Mouse (Mus musculus) gastrocnemius, adult 2 months (tissue): ENCODE results near the gene Plk3. TPM values are rescaled to one million over a fixed set of nuclear protein-coding genes. Genes with fewer than 3 reads are reported as not detected.
A peak's percentile ranks its signal among the peaks of the same experiment; 100 is the strongest.

Source experiments
- DNase-seq: peaks from one replicate; pipeline ENCODE4 v3.0.0; 2022
- H3K27ac ChIP-seq: fragments of 200-600 bp; 2 replicates; pipeline ENCODE4 v1.8.1; 2022; ENCODE audit warnings: mild to moderate bottlenecking
- H3K4me3 ChIP-seq: fragments of 200-600 bp; 2 replicates; pipeline ENCODE4 v1.8.1; 2022; ENCODE audit warnings: mild to moderate bottlenecking, moderate library complexity
- CTCF ChIP-seq: fragments of 200-600 bp; IDR thresholded peaks from 2 replicates; pipeline ENCODE4 v1.8.1; 2022; ENCODE audit warnings: antibody characterized with exemption, mild to moderate bottlenecking, moderate library complexity
- intact Hi-C: fragments of 180-260 bp; cut with DNase I; formaldehyde crosslinking; loops from one replicate; pipeline ENCODE4 v1.15.1; 2025
- total RNA-seq, 2 experiments: library from RNA; stranded (reverse); gene quantifications; 2 replicates each; pipeline ENCODE4 v1.2.3; 2021

The Plk3 gene
- total RNA-seq, 2 experiments from 2014 or later, result 0.73 to 0.74 TPM

- no peak for TF ChIP-seq CTCF
- no peak overlapping the region for H3K27ac ChIP-seq
- H3K4me3 ChIP-seq, result no peak overlapping the region
- intact Hi-C loops, result loop anchor here (5.0 to 10.0 kb wide), 2 partner anchors 68 to 435 kb away; no protein-coding TSS in a partner anchor
- DNase-seq, result no peak
Measured at GRCm38 (mm10) chr4:117149291-117150211, 15.8 kb upstream of the Plk3 start.

- no peak for TF ChIP-seq CTCF
- no peak overlapping the region for H3K27ac ChIP-seq
- intact Hi-C loops, result loop anchor here (5.0 to 10.0 kb wide), 2 partner anchors 68 to 434 kb away; no protein-coding TSS in a partner anchor
- DNase-seq, result no peak
- H3K4me3 ChIP-seq, result no peak overlapping the region
Measured at GRCm38 (mm10) chr4:117148815-117149214, 15.1 kb upstream of the Plk3 start.

GRCm38 (mm10) chr4:117148047-117148713 is 14.4 kb upstream of the Plk3 start:
- intact Hi-C loops, result loop anchor here (5.0 to 10.0 kb wide), 2 partner anchors 69 to 433 kb away; no protein-coding TSS in a partner anchor
- H3K4me3 ChIP-seq, result no peak overlapping the region
- TF ChIP-seq CTCF, result no peak
- no peak overlapping the region for H3K27ac ChIP-seq
- DNase-seq, result no peak

GRCm38 (mm10) chr4:117146176-117146575 is 12.4 kb upstream of the Plk3 start:
- no peak; the same call in 1 of the 2 replicates for TF ChIP-seq CTCF
- H3K27ac ChIP-seq, result no peak overlapping the region
- DNase-seq, result peak; percentile 92
- intact Hi-C loops, result loop anchor here (5.0 to 10.0 kb wide), 2 partner anchors 71 to 431 kb away; no protein-coding TSS in a partner anchor
- H3K4me3 ChIP-seq, result no peak overlapping the region

- no peak overlapping the region for H3K27ac ChIP-seq
- no peak for DNase-seq
- TF ChIP-seq CTCF, result no peak
- no peak overlapping the region for H3K4me3 ChIP-seq
- intact Hi-C loops, result loop anchor here (5.0 to 10.0 kb wide), 2 partner anchors 72 to 430 kb away; no protein-coding TSS in a partner anchor
Measured at GRCm38 (mm10) chr4:117145248-117145647, 11.5 kb upstream of the Plk3 start.

GRCm38 (mm10) chr4:117143023-117143422 is 9.3 kb upstream of the Plk3 start:
- DNase-seq, result no peak
- TF ChIP-seq CTCF, result no peak
- intact Hi-C loops, result loop anchor here (10.0 kb wide), 1 partner anchor 428 kb away; no protein-coding TSS in a partner anchor
- no peak overlapping the region for H3K27ac ChIP-seq
- no peak overlapping the region for H3K4me3 ChIP-seq

- no peak overlapping the region for H3K4me3 ChIP-seq
- intact Hi-C loops, result loop anchor here (2.0 to 10.0 kb wide), 3 partner anchors 138 to 426 kb away; no protein-coding TSS in a partner anchor
- peak; percentile 65 for TF ChIP-seq CTCF
- DNase-seq, result no peak
- H3K27ac ChIP-seq, result no peak overlapping the region
Measured at GRCm38 (mm10) chr4:117140613-117141012, 6.8 kb upstream of the Plk3 start.

GRCm38 (mm10) chr4:117139217-117139612 is 5.5 kb upstream of the Plk3 start:
- peak; percentile 87 for TF ChIP-seq CTCF
- intact Hi-C loops, result no loop called here
- Histone ChIP-seq H3K27ac (no peak overlapping the region), H3K4me3 (no peak overlapping the region)
- peak; percentile 54 for DNase-seq

GRCm38 (mm10) chr4:117138295-117139216 is 4.8 kb upstream of the Plk3 start:
- DNase-seq, result no peak
- Histone ChIP-seq H3K4me3 (no peak overlapping the region), H3K27ac (no peak overlapping the region)
- TF ChIP-seq CTCF, result no peak
- intact Hi-C loops, result no loop called here

GRCm38 (mm10) chr4:117136034-117136433 is 2.3 kb upstream of the Plk3 start:
- no peak overlapping the region for H3K4me3 ChIP-seq
- DNase-seq, result peak; percentile 50
- H3K27ac ChIP-seq, result peak overlapping the region; percentile 57
- intact Hi-C loops, result no loop called here
- no peak for TF ChIP-seq CTCF

GRCm38 (mm10) chr4:117134601-117134995 is 835 bp upstream of the Plk3 start:
- H3K4me3 ChIP-seq, result peak overlapping the region; percentile 95; the same call in 1 of the 2 replicates

GRCm38 (mm10) chr4:117133366-117133796 is 382 bp downstream of the Plk3 start:
- DNase-seq, result no peak
- peak overlapping the region; percentile 82 for H3K27ac ChIP-seq

More at GRCm38 (mm10) chr4:117134601-117134995, 835 bp upstream of the Plk3 start:
- TF ChIP-seq CTCF, result no peak
- H3K27ac ChIP-seq, result peak overlapping the region; percentile 82
- intact Hi-C loops, result no loop called here
- DNase-seq, result no peak

More at GRCm38 (mm10) chr4:117133366-117133796, 382 bp downstream of the Plk3 start:
- H3K4me3 ChIP-seq, result peak overlapping the region; percentile 95
- intact Hi-C loops, result no loop called here
- TF ChIP-seq CTCF, result no peak
